Mouse (Mus musculus) right cerebral cortex, postnatal 25 days (tissue): Measurements from ENCODE around the gene Kank1.
A peak's percentile ranks its signal among the peaks of the same experiment; 100 is the strongest.

Experiments used
- DNase-seq: peaks from one replicate; pipeline ENCODE4 v3.0.0; 2022

Gene Kank1

GRCm38 (mm10) chr19:25236596-25237491 lies at the start of gene Kank1:
Gene Kank1 (plus strand): TSS chr19:25236975.
- peak; percentile 54 for DNase-seq

GRCm38 (mm10) chr19:25187681-25188080 lies 49.1 kb upstream of the Kank1 start:
- no peak for DNase-seq

GRCm38 (mm10) chr19:25193751-25194150 lies 43.0 kb upstream of the Kank1 start:
- no peak for DNase-seq

- no peak for DNase-seq
Observed at GRCm38 (mm10) chr19:25200081-25200860, 36.5 kb upstream of the Kank1 start.

GRCm38 (mm10) chr19:25203077-25203476 lies 33.7 kb upstream of the Kank1 start:
- no peak for DNase-seq

- no peak for DNase-seq
Observed at GRCm38 (mm10) chr19:25206969-25207368, 29.8 kb upstream of the Kank1 start.

- DNase-seq: no peak
Observed at GRCm38 (mm10) chr19:25207731-25208361, 28.9 kb upstream of the Kank1 start.

- DNase-seq: no peak
Observed at GRCm38 (mm10) chr19:25208596-25209110, 28.1 kb upstream of the Kank1 start.

- no peak for DNase-seq
Observed at GRCm38 (mm10) chr19:25220611-25221010, 16.2 kb upstream of the Kank1 start.

GRCm38 (mm10) chr19:25221964-25222640 lies 14.7 kb upstream of the Kank1 start:
- DNase-seq: no peak

GRCm38 (mm10) chr19:25230058-25230974 lies 6.5 kb upstream of the Kank1 start:
- no peak for DNase-seq

GRCm38 (mm10) chr19:25230975-25231334 lies 5.8 kb upstream of the Kank1 start:
- no peak for DNase-seq

- DNase-seq: no peak
Observed at GRCm38 (mm10) chr19:25232032-25232431, 4.7 kb upstream of the Kank1 start.

GRCm38 (mm10) chr19:25237492-25238040 lies 791 bp downstream of the Kank1 start:
- peak; percentile 14 for DNase-seq

- no peak for DNase-seq
Observed at GRCm38 (mm10) chr19:25238121-25238520, 1.3 kb downstream of the Kank1 start.

GRCm38 (mm10) chr19:25243566-25243965 lies 6.8 kb downstream of the Kank1 start:
- no peak for DNase-seq

GRCm38 (mm10) chr19:25246062-25246461 lies 9.3 kb downstream of the Kank1 start:
- DNase-seq: no peak

- DNase-seq: no peak
Observed at GRCm38 (mm10) chr19:25247858-25248552, 11.2 kb downstream of the Kank1 start.

- DNase-seq: no peak
Observed at GRCm38 (mm10) chr19:25249230-25249629, 12.5 kb downstream of the Kank1 start.

- DNase-seq: no peak
Observed at GRCm38 (mm10) chr19:25251610-25252140, 14.9 kb downstream of the Kank1 start.
